Mouse (Mus musculus): ENCODE measurements around the gene Olfr116.

The Olfr116 gene

DNA sequence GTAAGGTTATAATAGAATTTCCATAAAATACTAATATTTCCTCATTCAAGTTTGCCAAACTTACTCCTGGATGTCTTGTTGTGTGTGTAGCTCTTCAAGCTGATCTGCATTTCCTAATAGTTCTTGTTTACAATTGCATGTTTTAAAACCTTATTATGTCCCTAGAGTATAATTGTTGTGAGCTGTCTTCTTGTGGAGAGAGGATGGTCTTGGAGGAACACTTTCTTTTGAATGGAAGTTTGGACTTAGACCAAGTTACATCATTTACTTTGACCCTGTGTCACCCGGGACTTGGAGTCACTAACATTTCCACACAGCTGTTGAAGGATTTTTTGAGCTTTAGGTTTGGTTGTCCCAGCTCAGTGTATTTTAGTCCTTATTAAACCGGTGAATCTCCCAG is at the start of gene Olfr116, which contains the start of gene Olfr115:
Gene Olfr116 (minus strand): TSS at position 191 of the 400 bp plus-strand sequence.
Gene Olfr115 (minus strand): TSS at position 101 of the 400 bp plus-strand sequence.
- DNase-seq (ENCODE audit: low spot score): no peak

GRCm38 (mm10) chr17:37666688-37667087 is 39.7 kb upstream of the Olfr116 start, which contains the start of gene Olfr118:
Olfr118 (plus strand) TSS chr17:37666988.
- DNase-seq (ENCODE audit: low spot score): no peak

- no peak for DNase-seq (ENCODE audit: low spot score)
Measured at GRCm38 (mm10) chr17:37663682-37664081, 36.7 kb upstream of the Olfr116 start, which contains the start of gene Olfr117. Olfr117 (minus strand) TSS chr17:37663782.

GRCm38 (mm10) chr17:37592643-37593042 is 34.4 kb downstream of the Olfr116 start, which contains the start of gene Olfr114:
Olfr114 (minus strand) TSS chr17:37592743.
- no peak for DNase-seq (ENCODE audit: low spot score)

DNA sequence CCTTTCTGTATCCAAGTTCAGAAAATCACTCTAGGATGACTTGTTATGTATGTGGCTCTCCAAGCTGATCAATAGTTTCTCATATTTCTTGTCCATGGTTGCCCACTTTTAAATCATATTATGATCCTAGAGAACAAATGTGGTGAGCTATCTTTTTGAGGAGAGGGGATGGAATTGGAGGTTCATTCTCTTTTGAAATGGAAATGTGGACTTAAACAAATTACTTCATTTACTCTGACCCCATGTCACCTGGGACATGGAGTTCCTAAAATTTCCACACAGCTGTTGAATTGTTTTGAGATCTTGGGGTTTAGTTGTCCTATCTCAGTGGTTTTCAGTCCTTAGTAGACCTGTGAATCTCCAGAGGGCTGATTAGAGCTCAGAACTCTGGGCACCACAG is 49.4 kb downstream of the Olfr116 start, which contains the start of gene Olfr113:
Gene Olfr113 (minus strand): TSS at position 101 of the 400 bp plus-strand sequence.
- DNase-seq (ENCODE audit: low spot score): no peak

All from embryo, embryonic 10 days (tissue).